Mouse (Mus musculus) cerebellum, adult 2 months (tissue): Measurements from ENCODE around the gene Smg6.

Experiments
- CTCF ChIP-seq: fragments of 200-500 bp; IDR thresholded peaks from 2 replicates; pipeline ENCODE4 v1.5.1; 2011; ENCODE audit warnings: low read depth, mild to moderate bottlenecking, control low read depth, low read length, moderate library complexity, borderline replicate concordance; ENCODE audit not compliant: insufficient read depth
- POLR2A ChIP-seq: fragments of 200-500 bp; IDR thresholded peaks from 2 replicates; pipeline ENCODE4 v1.6.1; 2011; ENCODE audit warnings: low read length, control low read depth, borderline replicate concordance; ENCODE audit not compliant: insufficient read depth

- TF ChIP-seq CTCF (no peak), POLR2A (no peak)
Observed at GRCm38 (mm10) chr11:75017831-75018230, 92.2 kb downstream of the Smg6 start.
